Mouse (Mus musculus) frontal cortex, postnatal 10 days (tissue): ENCODE measurements around the gene Mrpl12.

Experiments used
- DNase-seq, 2 experiments: peaks; one replicate each; pipeline ENCODE4 v3.0.0; 2022; ENCODE audit warnings: low spot score in 2 of 2, mixed read lengths in 1 of 2

Mrpl12 gene

GRCm38 (mm10) chr11:120472052-120472451, 12.4 kb upstream of the Mrpl12 start:
- no peak for DNase-seq

- no peak for DNase-seq
Observed at GRCm38 (mm10) chr11:120483448-120483934, 922 bp upstream of the Mrpl12 start.

GRCm38 (mm10) chr11:120485251-120485650, 838 bp downstream of the Mrpl12 start:
- DNase-seq, result no peak

GRCm38 (mm10) chr11:120488516-120488915, 4.1 kb downstream of the Mrpl12 start:
- no peak for DNase-seq

GRCm38 (mm10) chr11:120489054-120489761, 4.8 kb downstream of the Mrpl12 start:
- DNase-seq, result peak; percentile 49 to 54

DNA sequence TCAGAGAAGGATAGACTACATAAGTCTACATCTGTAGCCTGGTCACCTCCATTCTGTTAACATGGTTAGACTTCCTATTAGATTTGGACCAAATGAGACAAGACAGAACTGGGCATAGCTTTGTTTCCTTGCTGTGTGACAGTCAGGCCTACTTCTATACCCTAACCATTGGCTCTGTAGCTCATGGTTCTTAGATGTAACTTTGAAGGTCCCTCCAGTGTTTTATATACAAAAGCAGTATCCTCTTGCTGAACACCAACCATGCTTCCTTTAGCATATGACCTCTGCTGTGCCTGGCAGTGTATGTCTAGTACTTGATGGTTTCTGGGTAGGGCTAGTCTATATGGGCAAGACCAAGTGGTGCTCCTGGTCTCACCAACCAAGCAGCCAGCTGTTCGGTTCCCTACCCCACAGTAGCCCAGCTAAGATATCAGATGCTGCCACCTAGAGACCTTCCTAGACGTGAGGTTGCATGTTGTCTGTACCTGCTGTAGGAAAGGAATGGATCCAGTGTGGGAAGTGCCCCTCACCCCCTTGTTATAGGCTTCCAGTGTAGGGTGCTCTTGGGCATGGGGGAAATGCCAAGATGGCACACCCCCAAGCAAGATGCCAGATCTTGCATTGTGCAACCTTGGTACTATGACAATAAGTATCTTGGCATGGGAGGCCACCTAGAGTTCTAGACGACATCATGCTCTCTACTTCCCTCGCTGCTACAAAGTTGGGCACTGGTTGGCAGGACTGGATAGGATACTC, 6.1 kb downstream of the Mrpl12 start:
- no peak for DNase-seq

DNA sequence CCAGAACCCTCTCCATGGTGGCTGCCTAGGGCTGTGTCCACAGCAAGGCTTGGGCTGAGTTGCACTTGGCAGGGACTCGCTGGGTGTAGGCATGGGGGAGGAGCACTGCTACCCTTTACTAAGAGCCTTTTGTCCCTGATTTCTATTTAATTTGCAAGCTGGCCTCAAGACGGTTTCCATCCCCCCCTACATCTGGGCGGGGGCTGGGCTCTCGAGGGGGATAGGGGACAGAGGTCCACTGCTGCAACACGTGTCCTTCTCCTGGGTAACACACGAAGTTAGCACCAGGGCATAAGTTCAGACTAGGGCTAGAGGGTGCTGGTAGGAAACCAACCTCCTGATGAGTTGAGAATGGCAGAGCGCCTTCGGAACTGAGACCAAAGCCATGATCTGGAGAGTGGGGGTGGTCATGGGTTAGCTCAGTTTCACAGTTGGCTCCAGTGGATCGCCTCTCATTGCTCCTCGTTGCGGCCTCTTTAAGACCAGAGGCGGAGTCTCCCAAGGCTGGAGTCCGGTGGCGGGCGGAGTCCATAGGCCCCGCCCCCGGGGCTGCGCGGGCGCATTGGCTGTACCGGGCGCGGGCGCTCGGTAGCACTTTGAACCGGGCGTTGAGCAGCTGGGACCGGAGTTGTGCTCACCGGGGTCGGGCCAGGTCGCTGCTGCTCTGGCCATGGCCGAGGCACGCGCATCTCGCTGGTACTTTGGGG, 7.1 kb downstream of the Mrpl12 start, which contains the start of gene Slc25a10:
TSS of gene Slc25a10 (plus strand) at position 524 of the 707 bp plus-strand sequence.
- peak; percentile 80 to 85 for DNase-seq

DNA sequence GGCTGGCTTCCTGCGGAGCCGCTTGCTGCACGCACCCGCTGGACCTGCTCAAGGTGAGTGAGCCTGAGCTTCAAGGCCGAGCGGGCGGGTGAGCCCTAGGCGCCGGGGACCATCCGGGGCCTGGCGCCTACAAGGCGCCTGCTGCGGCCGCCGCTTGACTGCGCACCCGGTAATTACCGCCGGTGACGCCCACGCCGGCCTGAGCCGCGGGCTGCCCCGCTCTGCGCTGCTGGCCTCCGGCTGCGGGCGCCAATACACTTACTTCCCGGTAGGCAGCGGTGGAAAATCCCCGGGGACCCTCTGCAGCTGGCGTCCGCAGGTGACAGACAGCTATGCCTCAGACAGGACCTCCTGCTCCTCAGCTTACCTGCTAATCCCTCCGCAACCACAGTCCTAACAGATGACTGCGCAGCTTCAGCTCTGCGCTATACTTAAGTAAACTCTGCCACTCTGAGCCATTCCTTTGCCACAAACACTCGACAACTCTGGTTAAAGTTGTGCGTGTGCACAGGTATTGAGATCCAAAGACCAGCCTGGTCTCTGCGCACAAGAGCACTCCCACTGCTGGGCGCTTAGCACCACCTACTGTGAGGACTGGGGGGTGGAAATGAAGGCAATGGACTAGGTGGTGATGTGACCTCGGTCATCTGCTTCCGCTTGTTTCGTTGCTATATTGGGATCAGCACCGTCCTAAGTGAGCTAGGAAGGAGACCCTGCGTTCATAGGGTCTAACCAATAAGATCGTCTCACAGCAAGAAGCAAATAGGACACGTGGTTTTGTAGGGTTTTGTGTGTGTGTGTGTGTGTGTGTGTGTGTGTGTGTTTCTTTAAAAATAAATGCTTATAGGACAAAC, 7.8 kb downstream of the Mrpl12 start:
- no peak for DNase-seq

- no peak for DNase-seq
Observed at GRCm38 (mm10) chr11:120492878-120493203, 8.4 kb downstream of the Mrpl12 start.

DNA sequence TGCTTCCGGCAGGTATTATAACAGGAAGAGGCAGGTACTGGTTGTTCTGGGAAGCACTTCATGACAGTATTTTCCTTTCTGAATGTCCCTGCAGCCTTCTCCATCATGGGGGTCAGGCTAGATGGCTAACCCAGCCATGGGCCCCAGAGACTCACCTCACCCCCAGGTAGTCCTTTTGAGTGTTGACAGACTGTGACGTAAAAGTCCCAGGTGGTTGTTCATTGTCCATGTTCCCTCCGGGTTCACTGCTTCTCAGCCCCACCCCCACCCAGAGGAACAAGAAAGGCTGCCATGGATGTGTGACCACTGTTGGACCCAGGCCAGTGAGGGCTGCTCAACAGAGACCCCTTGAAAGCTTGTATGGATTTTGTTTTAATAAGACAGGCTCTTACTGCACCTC, 8.9 kb downstream of the Mrpl12 start:
- DNase-seq, result no peak

GRCm38 (mm10) chr11:120493911-120494310, 9.5 kb downstream of the Mrpl12 start:
- DNase-seq, result no peak

GRCm38 (mm10) chr11:120497436-120497835, 13.0 kb downstream of the Mrpl12 start:
- no peak for DNase-seq

- no peak for DNase-seq
Observed at GRCm38 (mm10) chr11:120498226-120498625, 13.8 kb downstream of the Mrpl12 start.

DNA sequence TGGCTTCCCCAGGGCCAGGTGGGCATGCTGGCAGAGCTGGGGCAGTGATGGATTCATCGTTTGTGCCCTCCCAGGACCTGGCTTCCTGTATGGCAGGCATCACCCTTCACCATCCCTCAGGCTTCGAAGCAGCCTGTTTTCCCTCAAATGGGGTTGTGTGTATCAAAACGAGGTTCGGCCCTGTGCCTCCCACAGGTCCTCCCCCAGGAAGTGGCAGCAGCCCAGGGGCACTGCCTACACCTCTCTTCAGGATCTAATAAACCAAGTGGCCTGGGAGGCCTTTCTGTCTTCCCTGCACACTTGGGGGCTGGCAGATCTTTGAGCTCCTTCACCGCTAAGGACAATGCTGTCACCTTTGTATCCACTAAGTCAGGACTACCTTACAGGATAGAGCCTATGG, 14.5 kb downstream of the Mrpl12 start:
- DNase-seq, result no peak

DNA sequence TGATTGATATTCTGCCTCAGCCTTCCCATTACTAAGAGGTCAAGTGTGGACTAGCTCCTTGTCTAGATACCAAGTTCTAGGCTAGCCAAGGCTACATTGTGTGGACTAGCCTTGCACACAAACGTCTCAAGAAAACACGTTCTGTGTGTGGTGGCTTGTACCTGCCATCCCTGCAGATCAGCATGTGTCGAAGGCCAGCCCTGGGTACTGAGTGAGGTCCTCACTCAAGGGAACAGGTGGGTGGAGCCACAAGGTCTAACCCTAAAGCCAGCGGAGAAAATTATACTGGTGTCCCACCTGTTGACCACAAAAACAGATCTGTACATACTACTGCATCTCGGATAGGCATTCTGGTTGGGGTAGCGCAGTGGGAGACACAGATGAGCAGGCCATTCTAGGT, 15.5 kb downstream of the Mrpl12 start:
- no peak for DNase-seq

GRCm38 (mm10) chr11:120500357-120500756, 15.9 kb downstream of the Mrpl12 start:
- DNase-seq, result no peak

- no peak for DNase-seq
Observed at GRCm38 (mm10) chr11:120501018-120501417, 16.6 kb downstream of the Mrpl12 start.

GRCm38 (mm10) chr11:120501701-120502100, 17.3 kb downstream of the Mrpl12 start:
- no peak for DNase-seq

GRCm38 (mm10) chr11:120505661-120506060, 21.2 kb downstream of the Mrpl12 start:
- DNase-seq, result no peak

DNA sequence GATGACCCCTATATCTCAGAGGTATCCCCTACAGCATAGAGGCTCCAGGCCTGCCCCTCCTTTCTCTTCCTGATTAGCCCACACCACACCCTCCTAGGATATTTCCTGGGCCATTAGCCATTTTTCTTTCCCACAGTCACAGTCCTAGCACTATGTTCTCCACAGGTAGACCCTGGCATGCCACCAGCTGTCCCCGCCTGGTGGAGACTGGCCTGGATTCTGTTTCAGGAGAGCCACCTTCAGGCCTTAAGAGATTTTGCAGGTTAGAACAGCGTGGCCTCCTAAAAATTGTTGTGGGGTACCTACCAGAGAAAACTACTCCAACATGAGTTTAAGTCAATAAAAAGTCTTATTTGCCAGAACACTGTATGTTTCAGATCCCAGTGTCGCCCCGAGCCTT, 22.5 kb downstream of the Mrpl12 start:
- no peak for DNase-seq

DNA sequence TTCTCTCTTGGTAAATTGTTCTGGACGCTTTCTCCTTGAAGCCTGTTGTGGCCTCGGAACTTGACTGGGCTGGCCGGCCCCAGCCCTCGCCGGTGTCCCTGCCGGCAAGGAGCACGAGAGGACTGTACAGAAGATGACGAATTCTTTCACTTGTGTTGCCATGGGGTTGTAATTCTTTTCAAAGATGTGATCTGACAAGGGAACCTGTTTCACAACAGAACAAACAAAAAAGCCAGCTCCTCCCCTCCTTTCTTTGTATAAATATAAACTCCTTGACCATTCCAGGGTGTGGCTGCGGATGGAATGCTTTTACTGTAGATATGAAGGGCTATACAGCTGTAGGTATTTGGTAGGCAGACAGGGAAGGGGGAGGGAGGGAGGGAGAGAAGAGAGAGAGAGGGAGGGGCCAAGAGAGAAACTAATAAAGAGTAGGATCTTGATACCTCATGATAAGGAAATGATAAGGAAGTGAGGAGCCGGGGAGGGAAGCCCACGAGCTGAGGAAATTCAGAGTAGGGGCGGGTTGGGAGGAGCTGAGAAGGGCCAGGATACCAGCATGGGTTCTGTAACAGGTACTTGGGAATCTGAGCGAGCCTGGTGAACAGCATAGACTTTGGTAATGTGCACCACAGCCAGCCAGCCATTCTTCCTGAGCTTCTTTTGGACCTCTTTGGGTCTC, 23.3 kb downstream of the Mrpl12 start:
- DNase-seq, result no peak
